Mouse (Mus musculus) E14TG2a.4 (cell line): ENCODE measurements at regions not wholly inside any gene's neighbourhood (a gene's known extent, or its start where the extent isn't known, plus 50 kb on each side); places are given as distances from the start of the nearest gene placed in this dataset.

Experiments
- CTCF ChIP-seq: conservative IDR thresholded peaks from 2 replicates; pipeline ENCODE4 v1.5.1; 2014; ENCODE audit warnings: low read length
- NANOG ChIP-seq: IDR thresholded peaks from 2 replicates; pipeline ENCODE4 v1.6.1; 2014; ENCODE audit warnings: borderline replicate concordance, low read length, mixed read lengths
- POU5F1 ChIP-seq: IDR thresholded peaks from 2 replicates; pipeline ENCODE4 v1.6.1; 2014; ENCODE audit warnings: low read length, borderline replicate concordance

GRCm38 (mm10) chr12:96453374-96453773 is 761.3 kb downstream of the Flrt2 start:
- no peak for TF ChIP-seq CTCF
- no peak for TF ChIP-seq NANOG
- no peak for TF ChIP-seq POU5F1
